Mouse (Mus musculus) spleen, postnatal 4 days (tissue): ENCODE measurements around the gene Ssbp1.

Source experiments
- DNase-seq, 2 experiments: peaks; one replicate each; pipeline ENCODE4 v3.0.0; 2022; ENCODE audit warnings: low spot score in 2 of 2

The Ssbp1 gene

DNA sequence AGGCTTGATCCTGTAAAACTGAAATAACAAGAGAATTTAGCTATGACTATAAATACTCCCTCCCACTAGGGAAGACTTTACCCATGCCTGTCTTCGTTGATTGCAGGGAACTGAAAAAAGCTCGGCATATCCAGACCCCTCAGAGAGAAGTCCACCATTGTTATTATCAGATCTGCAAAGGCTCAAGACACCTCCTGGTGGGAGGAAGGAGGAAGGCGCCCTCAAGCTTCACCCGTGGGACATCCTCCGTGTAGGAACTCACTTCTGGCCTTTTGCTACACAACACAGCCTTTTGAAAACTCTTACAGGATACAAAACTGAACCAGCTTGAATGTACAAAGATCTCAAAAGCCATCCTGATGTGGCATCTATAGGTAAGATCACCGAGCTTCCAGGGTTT, 5.4 kb upstream of the Ssbp1 start:
- DNase-seq: no peak

DNA sequence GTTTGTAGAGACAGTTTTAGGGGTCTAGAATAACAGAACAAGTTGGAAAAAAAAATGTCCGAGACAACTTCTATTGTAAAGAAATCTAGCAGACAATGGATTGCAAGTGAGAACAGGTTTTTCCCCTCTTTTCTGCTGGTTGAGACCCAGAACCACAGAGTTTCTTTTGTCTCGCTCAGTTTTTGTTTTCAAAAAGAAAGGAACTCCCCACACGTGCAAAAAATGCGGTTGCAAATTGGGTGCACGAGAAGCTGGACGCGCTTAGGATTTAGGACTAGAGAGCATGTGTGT, 513 bp downstream of the Ssbp1 start:
- DNase-seq: no peak

DNA sequence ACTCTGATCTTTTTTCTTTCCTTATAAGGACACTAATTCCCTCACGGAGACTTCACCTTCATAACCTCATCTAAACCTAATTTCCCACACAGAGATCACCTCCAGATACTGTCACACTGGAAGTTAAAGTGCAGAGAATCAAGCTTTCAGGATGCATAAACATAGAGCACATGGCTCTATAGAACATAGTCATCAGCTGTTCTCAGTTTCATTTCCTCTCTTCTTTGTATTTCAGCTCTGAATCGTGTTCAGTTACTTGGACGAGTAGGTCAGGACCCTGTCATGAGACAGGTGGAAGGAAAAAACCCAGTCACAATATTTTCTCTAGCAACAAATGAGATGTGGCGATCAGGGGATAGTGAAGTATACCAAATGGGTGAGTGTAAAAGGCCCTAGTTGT, 5.0 kb downstream of the Ssbp1 start:
- no peak for DNase-seq

DNA sequence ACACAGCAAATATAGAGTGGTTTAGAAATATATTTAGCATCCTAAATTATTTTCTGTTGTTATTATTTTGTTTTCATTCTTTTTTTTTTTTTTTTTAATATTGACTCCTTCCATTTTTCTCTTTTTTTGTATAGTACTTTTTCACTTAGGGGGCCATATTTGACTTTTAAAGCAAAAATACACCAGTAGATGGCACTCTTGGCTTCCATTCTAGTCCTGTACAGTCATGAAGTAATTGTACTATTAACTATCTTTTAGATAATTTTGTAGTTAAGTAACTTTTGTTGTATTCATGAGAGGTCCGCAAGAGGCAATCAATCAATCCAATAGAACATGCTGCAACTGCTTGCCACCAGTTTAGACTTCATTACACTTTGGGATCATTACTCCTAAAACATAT, 8.6 kb downstream of the Ssbp1 start:
- no peak for DNase-seq

DNA sequence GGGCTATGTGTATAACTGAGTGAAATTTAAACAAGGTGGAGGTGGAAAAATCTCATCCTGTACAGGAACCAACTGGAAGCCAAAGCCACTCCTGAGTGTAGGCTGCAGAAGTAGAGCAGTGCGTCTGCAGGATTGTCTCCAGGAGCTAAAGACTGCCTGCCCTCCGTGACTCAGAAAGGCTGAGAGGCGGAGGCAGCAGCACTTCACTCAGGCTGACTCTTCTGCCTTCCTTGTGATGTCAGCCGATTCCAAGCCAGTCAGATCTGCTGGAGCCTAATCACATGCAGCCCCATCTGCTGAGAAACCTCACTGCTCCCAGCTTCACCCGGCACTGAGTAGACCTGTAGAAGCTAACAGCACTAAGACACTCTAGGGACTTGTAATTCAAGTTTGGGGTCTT, 11.2 kb downstream of the Ssbp1 start:
- no peak for DNase-seq

DNA sequence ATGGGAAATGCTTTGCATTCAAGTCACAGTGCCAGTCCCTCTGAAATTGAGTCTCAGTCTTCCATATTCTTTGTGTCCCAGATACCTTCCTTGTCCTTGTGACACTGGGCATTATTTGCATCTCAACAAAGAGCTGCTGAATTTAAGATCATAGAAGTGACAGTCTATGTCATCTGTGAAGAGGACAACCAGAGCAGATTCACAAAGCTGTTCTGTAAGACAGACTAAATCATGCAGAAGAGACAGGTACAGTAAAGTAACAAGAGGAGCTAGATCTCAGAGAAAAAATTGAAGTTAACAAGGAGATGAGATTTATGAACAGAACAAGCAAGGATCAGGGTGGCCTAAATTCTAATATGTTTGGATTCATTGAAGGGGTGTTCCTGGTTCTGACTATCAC, 19.8 kb downstream of the Ssbp1 start, which contains the start of gene Tas2r137:
Tas2r137 (plus strand) TSS at position 301 of the 400 bp plus-strand sequence.
- no peak for DNase-seq

DNA sequence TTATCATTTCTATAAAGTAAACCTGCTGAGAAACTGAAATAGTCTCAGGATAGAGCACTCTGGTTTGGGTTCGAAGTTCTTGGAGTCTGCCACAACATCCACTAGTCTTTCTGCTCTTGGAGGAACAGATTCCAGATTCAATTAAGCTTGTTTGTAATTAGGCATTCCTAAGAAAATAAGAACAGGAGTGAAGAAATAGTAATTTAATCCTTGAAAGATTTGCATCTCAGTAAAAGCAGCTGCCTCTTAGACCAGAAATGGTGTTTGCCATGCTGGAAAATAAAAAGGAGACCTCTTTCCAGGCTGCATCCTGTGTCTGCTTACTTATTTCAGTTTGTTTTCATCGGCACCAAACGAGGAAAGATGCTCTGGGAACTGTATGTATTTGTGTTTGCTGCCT, 22.1 kb downstream of the Ssbp1 start, which contains the start of gene Tas2r108:
Tas2r108 (plus strand) TSS at position 301 of the 400 bp plus-strand sequence.
- DNase-seq: no peak

DNA sequence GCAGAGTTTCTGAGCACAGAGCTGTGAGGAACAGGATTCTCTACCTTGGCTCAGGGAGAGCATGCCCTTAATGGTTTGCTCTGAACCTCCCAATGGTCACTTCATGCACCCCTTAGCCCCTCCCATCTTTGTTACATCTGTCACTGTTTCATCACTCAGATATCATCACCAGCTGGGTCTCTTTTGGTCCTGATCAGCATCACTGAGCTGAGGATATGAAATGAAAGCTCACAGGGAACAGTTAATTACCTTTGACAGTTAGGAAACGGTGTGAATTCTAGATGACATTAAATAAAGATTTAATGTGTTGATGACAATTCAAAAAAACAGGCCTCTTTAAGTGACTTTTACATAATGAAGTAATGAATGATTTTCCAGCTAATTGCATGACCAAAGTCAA, 48.3 kb downstream of the Ssbp1 start, which contains the start of gene Prss37:
Prss37 (minus strand) TSS at position 101 of the 400 bp plus-strand sequence.
- peak in 1 of 2 experiments; percentile 18 for DNase-seq
